Mouse (Mus musculus): ENCODE data around the gene Rpl28. TPM values are rescaled to one million over a fixed set of nuclear protein-coding genes. Genes with fewer than 3 reads are reported as not detected.

Rpl28 gene
- polyA plus RNA-seq (2015; fragmentation: Nextera tagmentation; extraction: Ambion mirVana) = 290 and 292 TPM in 2 replicates

DNA sequence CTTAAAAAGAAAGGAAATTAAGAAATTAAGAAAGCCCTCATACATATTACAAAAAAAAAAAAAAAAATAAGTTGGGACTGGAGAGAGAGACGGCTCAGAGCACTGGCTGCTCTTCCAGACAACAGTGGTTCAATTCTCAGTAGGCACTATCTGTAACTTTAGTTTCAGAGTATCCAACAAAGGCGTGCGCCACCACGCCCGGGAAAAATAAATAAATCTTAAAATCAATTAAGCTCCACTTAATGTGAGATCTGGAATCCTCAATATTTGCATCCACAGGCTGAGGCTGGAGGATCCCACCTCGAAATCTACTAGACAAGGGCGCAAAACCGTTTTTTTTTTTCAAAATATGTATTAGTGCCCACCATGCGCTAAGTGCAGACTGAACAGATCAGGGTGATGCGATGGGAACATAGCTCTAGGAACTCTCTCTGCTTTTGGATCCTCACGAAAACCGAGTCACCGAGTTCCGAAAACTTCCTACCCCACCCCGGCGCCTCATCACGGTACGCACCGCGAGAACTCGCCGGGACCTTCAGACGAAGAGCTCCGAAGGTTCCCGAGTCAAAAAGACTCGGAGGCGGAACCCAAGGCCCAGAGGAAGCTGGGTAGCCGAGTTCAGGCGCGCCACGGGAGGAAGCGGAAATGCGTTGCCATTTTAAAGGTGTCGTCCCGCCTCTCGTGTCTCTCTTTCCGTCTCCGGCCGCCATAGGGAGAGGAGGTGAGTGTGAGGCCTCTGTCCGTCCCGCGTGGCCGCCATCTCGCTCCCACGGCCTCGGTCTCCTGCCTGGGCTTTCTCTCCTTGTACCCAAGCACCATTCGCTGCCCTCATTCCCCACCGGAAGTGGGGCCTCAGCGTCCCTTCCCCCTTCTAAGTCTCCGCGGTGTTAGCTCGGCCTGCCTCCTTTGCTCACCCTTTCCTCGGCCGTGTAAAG lies at the start of gene Rpl28:
Rpl28 (plus strand) TSS at position 597 of the 935 bp plus-strand sequence.
- Histone ChIP-seq H3K36me3 (peaks cover 39% of the 10 kb centered on the region), H3K27ac (peak within 1 kb of the TSS; percentile 90), H3K27me3 (peaks cover 19% of the 10 kb centered on the region), H3K9me3 (no peaks in the 10 kb centered on the region), H3K4me1 (peaks cover 24% of the 10 kb centered on the region), H3K9ac (peak within 1 kb of the TSS; percentile 96), H3K4me2 (replicated peaks) (peak within 1 kb of the TSS; percentile 93), H3K4me3 (peak within 1 kb of the TSS; percentile 91)
- WGBS = 2% methylated on average over 54 of the region's 54 CpGs
- peak; percentile 90 for ATAC-seq (ENCODE audit: low FRiP score, low read depth)

DNA sequence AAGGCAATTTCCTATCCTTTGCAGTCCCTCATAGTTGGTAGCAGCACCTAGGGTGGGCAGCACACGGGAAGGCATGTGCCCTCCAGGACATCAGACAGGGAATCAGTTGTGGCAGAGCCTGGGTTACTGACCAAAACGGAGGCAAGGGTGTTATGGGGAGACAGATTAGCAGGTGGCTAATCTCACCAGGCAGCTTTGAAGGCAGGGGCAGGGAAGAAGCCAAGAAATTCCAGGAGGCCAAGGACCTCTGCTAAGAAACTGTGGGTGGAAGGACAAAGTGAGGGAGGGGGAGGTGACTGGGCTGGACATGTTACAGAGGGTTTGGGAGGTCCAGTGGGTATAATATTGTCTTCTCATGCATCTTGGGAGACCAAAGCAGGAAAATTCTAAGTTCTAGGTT lies 49.3 kb upstream of the Rpl28 start:
- Histone ChIP-seq H3K9me3 (no peaks in the 10 kb centered on the region), H3K36me3 (peaks cover 44% of the 10 kb centered on the region), H3K4me3 (no peak overlapping the region), H3K27me3 (no peaks in the 10 kb centered on the region), H3K27ac (no peak overlapping the region), H3K4me2 (replicated peaks) (no peak overlapping the region), H3K4me1 (peaks cover 32% of the 10 kb centered on the region), H3K9ac (no peak overlapping the region; the same call in 1 of the 2 replicates)
- ATAC-seq (ENCODE audit: low FRiP score, low read depth) = no peak
- WGBS = 69% methylated on average over 2 of the region's 2 CpGs

DNA sequence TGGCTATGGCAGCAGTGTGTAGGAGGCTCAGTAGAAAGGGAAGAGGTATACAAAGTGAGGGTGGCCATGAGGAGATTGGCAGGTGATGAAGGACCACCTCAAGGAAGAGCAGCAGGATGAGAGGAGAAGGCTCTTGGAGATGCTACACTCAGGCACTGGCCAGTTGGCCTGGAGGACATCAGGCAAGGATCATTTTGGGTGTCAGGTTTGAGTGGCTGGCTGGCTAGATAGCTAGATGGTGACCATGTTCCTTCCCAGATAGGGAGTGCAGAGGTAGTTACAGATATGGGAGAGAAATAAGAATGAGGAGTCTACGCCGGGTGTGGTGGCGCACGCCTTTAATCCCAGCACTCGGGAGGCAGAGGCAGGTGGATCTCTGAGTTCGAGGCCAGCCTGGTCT lies 47.8 kb upstream of the Rpl28 start:
- Histone ChIP-seq H3K36me3 (peaks cover 53% of the 10 kb centered on the region), H3K9ac (no peak overlapping the region), H3K27me3 (no peaks in the 10 kb centered on the region), H3K4me3 (no peak overlapping the region), H3K4me2 (replicated peaks) (no peak overlapping the region), H3K9me3 (no peaks in the 10 kb centered on the region), H3K27ac (no peak overlapping the region), H3K4me1 (peaks cover 25% of the 10 kb centered on the region)
- WGBS = 95% methylated on average over 6 of the region's 6 CpGs
- ATAC-seq (ENCODE audit: low FRiP score, low read depth) = no peak

DNA sequence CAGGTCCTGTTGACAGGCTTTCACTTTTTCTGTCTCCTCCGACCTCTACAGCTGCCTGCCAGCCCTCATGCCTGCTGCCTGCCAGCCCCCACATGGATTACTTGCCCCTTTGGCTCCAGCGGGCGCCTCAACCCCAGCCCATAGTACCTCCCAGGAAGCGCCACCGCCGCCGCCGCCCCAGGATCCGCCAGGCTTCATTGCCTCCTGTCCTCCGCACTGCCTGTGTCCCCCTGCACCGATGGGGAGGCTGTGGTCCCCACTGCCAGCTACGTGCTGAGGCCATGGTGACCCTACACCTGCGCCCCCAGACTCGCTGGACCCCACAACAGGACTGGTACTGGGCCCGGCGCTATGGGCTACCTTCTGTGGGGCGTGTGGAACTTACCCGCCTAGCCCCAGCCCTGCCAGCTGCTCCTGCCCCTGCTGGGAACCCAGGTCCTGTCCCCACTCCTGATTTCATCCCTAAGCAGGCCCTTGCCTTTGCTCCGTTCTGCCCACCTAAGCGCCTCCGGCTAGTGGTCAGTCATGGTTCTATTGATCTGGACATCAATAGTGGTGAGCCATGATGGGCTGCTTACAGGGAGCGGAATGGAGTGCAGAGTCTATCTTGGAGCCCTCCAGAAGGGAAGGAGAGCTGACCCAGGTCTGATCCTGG lies 46.2 kb upstream of the Rpl28 start:
- Histone ChIP-seq H3K27ac (no peak overlapping the region), H3K9me3 (no peaks in the 10 kb centered on the region), H3K4me1 (peaks cover 17% of the 10 kb centered on the region), H3K4me2 (replicated peaks) (no peak overlapping the region), H3K36me3 (peaks cover 53% of the 10 kb centered on the region), H3K4me3 (no peak overlapping the region), H3K27me3 (no peaks in the 10 kb centered on the region), H3K9ac (no peak overlapping the region)
- 84% methylated on average over 22 of the region's 22 CpGs for WGBS
- ATAC-seq (ENCODE audit: low FRiP score, low read depth) = no peak

DNA sequence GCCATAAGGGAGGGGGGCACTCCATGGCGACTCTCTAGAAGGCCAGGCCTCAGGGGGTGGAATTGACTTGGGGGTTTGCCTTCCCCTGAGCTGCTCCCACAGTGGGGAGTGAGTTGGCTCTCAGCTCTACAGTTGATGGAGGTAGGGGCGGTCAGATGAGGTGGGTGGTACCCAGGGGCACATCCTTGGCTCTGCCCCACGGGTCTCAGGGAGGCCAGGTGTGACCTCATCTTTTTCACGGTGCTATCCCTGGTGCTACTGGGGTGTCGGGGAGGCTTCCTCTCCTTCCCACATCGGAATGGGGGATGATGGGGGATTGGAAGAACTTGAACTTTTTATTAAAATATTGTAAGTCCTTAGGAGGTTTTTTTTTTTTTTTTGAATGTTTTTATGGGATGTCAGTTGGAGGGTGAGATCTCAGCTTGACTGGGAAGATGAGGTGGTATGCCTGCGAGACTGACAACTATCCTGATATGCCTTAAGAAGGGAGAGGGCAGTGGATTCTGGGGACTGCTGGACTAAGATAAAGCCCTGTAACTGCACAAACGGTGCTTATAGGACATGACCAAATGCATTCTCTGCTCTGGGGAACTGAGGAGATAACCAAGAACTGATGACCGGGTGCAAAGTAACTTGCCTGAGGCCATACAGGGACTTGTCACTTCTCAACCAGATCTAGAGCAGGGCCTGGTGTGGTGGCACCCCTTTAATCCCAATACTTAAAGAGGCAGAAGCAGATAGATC lies 45.3 kb upstream of the Rpl28 start:
- WGBS = 64% methylated on average over 9 of the region's 9 CpGs
- no peaks in the 10 kb centered on the region for H3K27me3 ChIP-seq
- H3K4me3 ChIP-seq = no peak overlapping the region
- no peaks in the 10 kb centered on the region for H3K9me3 ChIP-seq
- peaks cover 49% of the 10 kb centered on the region for H3K36me3 ChIP-seq
- no peak overlapping the region for H3K9ac ChIP-seq
- H3K4me2 ChIP-seq (replicated peaks) = no peak overlapping the region
- H3K4me1 ChIP-seq = peaks cover 17% of the 10 kb centered on the region
- ATAC-seq (ENCODE audit: low FRiP score, low read depth) = no peak
- H3K27ac ChIP-seq = no peak overlapping the region

DNA sequence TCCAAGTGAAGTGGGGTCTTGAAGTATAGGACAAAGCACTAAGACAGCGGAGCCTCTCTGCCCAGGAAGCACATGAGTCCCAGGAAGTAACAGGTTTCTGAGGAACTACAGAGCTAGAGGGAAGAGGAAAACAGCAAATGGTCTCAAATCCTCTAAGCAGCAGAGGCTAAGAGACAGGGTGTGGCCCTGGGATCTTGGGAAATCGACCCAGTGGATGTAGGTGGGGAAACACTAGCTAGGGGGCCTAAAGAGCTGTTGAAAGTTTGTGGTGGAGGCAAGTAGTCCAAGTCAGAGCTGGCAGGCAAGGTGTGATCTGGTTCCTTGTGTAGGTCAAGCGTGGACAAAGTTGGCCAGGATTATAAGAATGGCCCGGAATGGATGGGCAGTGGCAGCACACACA lies 44.4 kb upstream of the Rpl28 start:
- Histone ChIP-seq H3K27ac (no peak overlapping the region), H3K9ac (no peak overlapping the region), H3K27me3 (no peaks in the 10 kb centered on the region), H3K4me1 (peaks cover 21% of the 10 kb centered on the region), H3K4me3 (no peak overlapping the region), H3K36me3 (peaks cover 40% of the 10 kb centered on the region), H3K9me3 (no peaks in the 10 kb centered on the region), H3K4me2 (replicated peaks) (no peak overlapping the region)
- WGBS = 73% methylated on average over 4 of the region's 4 CpGs
- no peak for ATAC-seq (ENCODE audit: low FRiP score, low read depth)

DNA sequence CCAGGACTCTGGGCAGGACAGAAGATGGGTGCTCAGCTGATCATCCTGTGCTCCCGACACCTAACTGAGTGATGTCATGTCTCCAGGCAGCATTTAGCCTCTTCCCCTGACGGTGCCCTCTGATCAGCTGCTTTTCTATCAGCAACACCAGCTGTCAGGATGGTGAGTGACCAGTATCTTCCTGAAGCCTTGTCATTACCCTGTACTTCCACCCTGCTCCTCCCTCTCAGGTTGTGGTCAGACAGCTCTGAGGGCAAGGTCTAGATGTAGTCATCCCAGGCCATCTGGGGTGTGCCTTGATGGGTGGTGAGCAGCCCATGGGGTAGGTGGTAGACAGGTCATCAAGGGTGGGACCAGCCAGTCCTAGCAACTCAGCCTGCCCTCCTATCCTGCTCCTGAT lies 43.5 kb upstream of the Rpl28 start:
- Histone ChIP-seq H3K4me3 (no peak overlapping the region), H3K4me1 (peaks cover 21% of the 10 kb centered on the region), H3K4me2 (replicated peaks) (no peak overlapping the region), H3K36me3 (peaks cover 32% of the 10 kb centered on the region), H3K9ac (no peak overlapping the region), H3K9me3 (no peaks in the 10 kb centered on the region), H3K27ac (no peak overlapping the region), H3K27me3 (no peaks in the 10 kb centered on the region)
- ATAC-seq (ENCODE audit: low FRiP score, low read depth) = no peak
- WGBS = 88% methylated on average over 2 of the region's 2 CpGs

DNA sequence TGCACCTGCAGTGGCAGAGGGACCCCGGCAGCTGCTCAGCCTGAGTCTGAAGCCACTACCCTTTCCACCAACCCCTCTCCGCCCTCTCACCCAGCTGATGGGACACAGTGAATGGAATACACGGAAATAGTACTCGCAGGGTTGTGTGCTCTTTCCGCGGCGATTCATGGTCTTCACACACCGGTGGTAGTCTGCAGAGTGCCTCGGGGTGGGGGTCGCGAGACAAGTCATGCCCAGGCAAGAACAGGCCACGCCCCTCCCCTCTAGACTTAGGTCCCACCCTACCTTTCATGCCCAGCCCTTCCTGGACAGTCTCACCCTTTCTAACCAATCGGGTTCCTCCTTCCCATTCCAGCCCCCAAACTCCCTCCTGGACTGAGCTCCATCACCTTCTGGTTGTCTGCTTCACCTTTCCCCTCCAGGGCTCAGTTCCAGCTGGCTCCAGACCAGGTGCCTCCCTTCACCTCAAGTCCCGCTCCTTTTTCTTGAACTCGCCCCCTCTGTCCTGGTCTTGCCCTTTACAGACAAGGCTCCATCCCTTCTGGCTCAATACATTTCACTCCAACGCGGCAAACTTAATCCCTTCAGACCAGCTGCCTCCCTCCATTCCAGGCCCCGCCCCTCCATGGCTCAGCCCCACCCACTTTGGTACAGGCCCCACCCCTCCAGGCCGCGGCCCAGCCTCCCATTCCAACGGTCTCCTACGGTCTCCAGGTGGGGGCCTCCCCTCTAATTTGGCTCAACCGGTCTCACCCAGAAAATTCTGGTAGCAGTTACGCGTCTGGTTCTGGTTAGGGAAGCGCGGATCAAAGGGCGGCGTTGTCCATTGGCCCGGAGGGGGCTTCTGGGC lies 40.5 kb upstream of the Rpl28 start:
- no peaks in the 10 kb centered on the region for H3K9me3 ChIP-seq
- peak overlapping the region; percentile 56 for H3K9ac ChIP-seq
- peaks cover 9% of the 10 kb centered on the region for H3K36me3 ChIP-seq
- peak; percentile 81 for ATAC-seq (ENCODE audit: low FRiP score, low read depth)
- H3K4me1 ChIP-seq = peaks cover 21% of the 10 kb centered on the region
- peak overlapping the region; percentile 53; the same call in 1 of the 2 replicates for H3K27ac ChIP-seq
- H3K4me2 ChIP-seq (replicated peaks) = peak overlapping the region; percentile 65
- peak overlapping the region; percentile 47 for H3K4me3 ChIP-seq
- 1% methylated on average over 30 of the region's 30 CpGs for WGBS
- no peaks in the 10 kb centered on the region for H3K27me3 ChIP-seq

DNA sequence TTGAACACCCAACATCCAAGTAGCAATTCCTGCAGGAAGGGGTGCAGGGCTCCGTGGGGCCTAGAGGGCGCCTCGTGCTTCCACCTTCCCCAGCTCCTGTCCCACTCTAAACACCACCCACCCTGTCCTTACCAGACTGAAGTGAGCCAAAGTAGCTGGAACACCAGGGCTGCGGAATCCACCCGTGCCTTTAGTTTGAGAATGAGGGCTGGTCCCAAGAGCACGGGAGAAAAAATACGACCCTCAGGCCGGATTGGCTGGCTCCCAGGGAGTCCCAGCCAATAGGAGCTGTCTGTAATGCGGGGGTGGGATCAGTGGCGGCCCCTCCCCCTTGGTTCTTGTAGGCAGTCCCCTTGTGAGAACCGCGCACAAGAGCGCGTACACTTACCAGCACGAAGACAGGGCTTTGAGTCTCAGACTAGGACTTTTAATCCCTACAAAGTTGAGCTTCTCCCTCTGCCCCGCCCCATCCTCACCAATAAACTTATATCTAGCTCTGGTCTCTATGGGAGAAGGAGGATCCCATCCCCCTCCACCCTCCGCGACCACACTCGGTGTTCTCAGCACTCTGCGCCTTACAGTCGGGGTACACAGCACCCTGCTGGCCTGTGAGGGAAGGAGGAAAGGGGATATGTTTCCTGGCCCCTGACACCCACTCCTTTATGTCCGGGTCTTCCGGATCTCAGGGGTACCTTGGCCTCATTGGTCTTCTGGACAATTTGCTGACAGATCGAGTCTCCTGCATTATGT lies 39.7 kb upstream of the Rpl28 start, which contains the start of gene Cox6b2:
Cox6b2 (minus strand) TSS at position 274 of the 750 bp plus-strand sequence.
- no peaks in the 10 kb centered on the region for H3K9me3 ChIP-seq
- peak; percentile 96 for ATAC-seq (ENCODE audit: low FRiP score, low read depth)
- peak within 1 kb of the TSS; percentile 56 for H3K9ac ChIP-seq
- peak within 1 kb of the TSS; percentile 47 for H3K4me3 ChIP-seq
- peak within 1 kb of the TSS; percentile 53; the same call in 1 of the 2 replicates for H3K27ac ChIP-seq
- peaks cover 9% of the 10 kb centered on the region for H3K36me3 ChIP-seq
- H3K27me3 ChIP-seq = no peaks in the 10 kb centered on the region
- peaks cover 21% of the 10 kb centered on the region for H3K4me1 ChIP-seq
- peak within 1 kb of the TSS; percentile 65 for H3K4me2 ChIP-seq (replicated peaks)
- 4% methylated on average over 24 of the region's 24 CpGs for WGBS

DNA sequence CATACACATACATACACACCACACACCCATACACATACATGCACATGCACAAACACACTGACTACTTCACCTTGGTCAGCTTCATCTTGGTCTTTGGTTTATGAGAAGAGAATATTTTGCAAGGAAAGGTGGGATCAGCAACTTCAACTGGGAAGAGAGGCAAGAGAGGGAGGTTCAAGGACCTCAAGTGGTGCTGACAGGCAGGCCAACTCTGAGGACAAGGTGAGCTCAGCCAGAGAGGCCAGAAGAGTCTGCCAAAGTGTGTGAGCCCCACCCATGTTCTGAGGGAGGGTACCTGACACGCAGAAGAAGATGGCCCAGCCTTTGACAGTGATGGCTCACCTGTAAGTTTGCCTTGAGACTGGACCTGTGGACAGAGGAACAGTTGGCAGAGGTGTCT lies 33.0 kb upstream of the Rpl28 start:
- ATAC-seq (ENCODE audit: low FRiP score, low read depth) = no peak
- Histone ChIP-seq H3K4me3 (no peak overlapping the region), H3K4me1 (no peaks in the 10 kb centered on the region), H3K9me3 (no peaks in the 10 kb centered on the region), H3K4me2 (replicated peaks) (no peak overlapping the region), H3K27ac (no peak overlapping the region), H3K27me3 (no peaks in the 10 kb centered on the region; the same call in 1 of the 2 replicates), H3K36me3 (no peaks in the 10 kb centered on the region), H3K9ac (no peak overlapping the region)
- 59% methylated on average over 1 of the region's 1 CpGs for WGBS
